ENCODE assay signal across 8 mouse cellular contexts in genomic region chr16:90196688-90197240, GRCm38 (mm10). TPM values are rescaled to one million over a fixed set of nuclear protein-coding genes. Genes with fewer than 3 reads are reported as not detected.
DNase-seq lines count a peak whose midpoint lies in the region; ATAC-seq and TF ChIP-seq lines count a peak whose summit lies in the region.

No protein-coding gene starts in this region.

- no peak overlapping the region for H3K9ac ChIP-seq in kidney, embryonic 15.5 days
- no peak overlapping the region for H3K9ac ChIP-seq in hindbrain, embryonic 14.5 days
- H3K9ac ChIP-seq in midbrain, embryonic 13.5 days (replicated peaks) = no peak overlapping the region

- no peak overlapping the region for H3K4me3 ChIP-seq in kidney, embryonic 15.5 days (replicated peaks)
- H3K4me3 ChIP-seq in bone marrow macrophage, adult 2 months (ENCODE audit: insufficient read depth, low read length) = no peak overlapping the region
- no peak overlapping the region for H3K4me3 ChIP-seq in hindbrain, embryonic 14.5 days (replicated peaks; ENCODE audit: low read length)
- H3K4me3 ChIP-seq in midbrain, embryonic 13.5 days (replicated peaks) = no peak overlapping the region

- DNase-seq in kidney, postnatal 4 days = no peak
- DNase-seq in hindbrain, embryonic 14.5 days (ENCODE audit: low spot score) = no peak
- DNase-seq in adrenal gland, adult 8-10 months = no peak
- DNase-seq in T-cell, adult 2 months (ENCODE audit: low spot score) = no peak

- H3K4me1 ChIP-seq in kidney, embryonic 15.5 days = peaks cover 14% of the 10 kb centered on the region
- peaks cover 28% of the 10 kb centered on the region for H3K4me1 ChIP-seq in bone marrow macrophage, adult 2 months (ENCODE audit: control insufficient read depth, insufficient read depth, low read length)
- H3K4me1 ChIP-seq in hindbrain, embryonic 14.5 days (replicated peaks; ENCODE audit: control insufficient read depth, insufficient read depth, low read length) = no peaks in the 10 kb centered on the region; the same call in 1 of the 2 replicates
- H3K4me1 ChIP-seq in midbrain, embryonic 13.5 days (replicated peaks) = no peaks in the 10 kb centered on the region; the same call in 1 of the 2 replicates

- ATAC-seq in kidney, embryonic 15.5 days (replicated peaks; ENCODE audit: low FRiP score) = no peak
- 0 out of 2 replicates have a peak, but pooled peaks have one; percentile 15 for ATAC-seq in hindbrain, embryonic 14.5 days (ENCODE audit: low FRiP score)
- no peak for ATAC-seq in midbrain, embryonic 13.5 days
- no peak for ATAC-seq in frontal cortex, adult (ENCODE audit: low TSS enrichment)

- H3K27me3 ChIP-seq in kidney, embryonic 15.5 days = 0 out of 2 replicates have a peak, but pooled peaks cover 5% of the 10 kb centered on the region
- no peaks in the 10 kb centered on the region for H3K27me3 ChIP-seq in hindbrain, embryonic 14.5 days (ENCODE audit: control insufficient read depth, insufficient read depth, low read length)
- no peaks in the 10 kb centered on the region; the same call in 1 of the 2 replicates for H3K27me3 ChIP-seq in midbrain, embryonic 13.5 days

- no peaks in the 10 kb centered on the region for H3K9me3 ChIP-seq in kidney, embryonic 15.5 days (replicated peaks)
- H3K9me3 ChIP-seq in hindbrain, embryonic 14.5 days (ENCODE audit: control insufficient read depth, low read length) = no peaks in the 10 kb centered on the region
- H3K9me3 ChIP-seq in midbrain, embryonic 13.5 days = no peaks in the 10 kb centered on the region

- TF ChIP-seq POLR2A in bone marrow macrophage, adult 2 months (IDR thresholded peaks at IDR 0.05; ENCODE audit: borderline replicate concordance, low read depth, low read length) = no peak

- H3K36me3 ChIP-seq in kidney, embryonic 15.5 days = no peaks in the 10 kb centered on the region
- H3K36me3 ChIP-seq in hindbrain, embryonic 14.5 days (replicated peaks; ENCODE audit: control insufficient read depth, insufficient read depth) = no peaks in the 10 kb centered on the region
- no peaks in the 10 kb centered on the region for H3K36me3 ChIP-seq in midbrain, embryonic 13.5 days

- peak overlapping the region; percentile 65; the same call in 1 of the 2 replicates for H3K4me2 ChIP-seq in kidney, embryonic 15.5 days
- H3K4me2 ChIP-seq in hindbrain, embryonic 14.5 days (replicated peaks) = peak overlapping the region; percentile 55
- peak overlapping the region; percentile 58; the same call in 1 of the 2 replicates for H3K4me2 ChIP-seq in midbrain, embryonic 13.5 days (replicated peaks)

- H3K27ac ChIP-seq in kidney, embryonic 15.5 days = 0 out of 2 replicates have a peak overlapping the region, but pooled peaks have one; percentile 52
- peak overlapping the region; percentile 13; the same call in 1 of the 2 replicates for H3K27ac ChIP-seq in bone marrow macrophage, adult 2 months (ENCODE audit: insufficient read depth, low read depth, low read length)
- H3K27ac ChIP-seq in hindbrain, embryonic 14.5 days = no peak overlapping the region
- H3K27ac ChIP-seq in midbrain, embryonic 13.5 days = no peak overlapping the region

- no peak for TF ChIP-seq CTCF in bone marrow macrophage, adult 2 months (IDR thresholded peaks at IDR 0.05; ENCODE audit: low read depth, low read length)

- WGBS in kidney, embryonic 15.5 days = 73% methylated on average over 7 of the region's 7 CpGs
- 91% methylated on average over 7 of the region's 7 CpGs for WGBS in hindbrain, embryonic 14.5 days
- WGBS in midbrain, embryonic 13.5 days = 91% methylated on average over 7 of the region's 7 CpGs

RNA-seq across cellular contexts. Expression of gene Sod1, which starts 23.8 kb away (rescaled TPM):
- polyA plus RNA-seq in kidney, embryonic 15.5 days (2015; fragmentation: Nextera tagmentation; extraction: Ambion mirVana) = 1,196 and 1,217 TPM in 2 replicates
- 892 and 932 TPM in 2 replicates for polyA plus RNA-seq in bone marrow macrophage, adult 2 months (2012; ENCODE audit: insufficient read depth, insufficient read length, missing spikeins)
- polyA plus RNA-seq in hindbrain, embryonic 14.5 days (2014; fragmentation: Nextera tagmentation; extraction: Ambion mirVana) = 980 and 1,077 TPM in 2 replicates
- 826 and 844 TPM in 2 replicates for polyA plus RNA-seq in midbrain, embryonic 13.5 days (2015; fragmentation: Nextera tagmentation; extraction: Ambion mirVana)
- total RNA-seq in adrenal gland, adult 8-10 months (2022) = 1,000 to 10,000 TPM; 1,130 to 1,752 (median 1,322) TPM

RNA-seq across cellular contexts. Expression of gene Tiam1, which starts 53.2 kb away (rescaled TPM):
- 18.6 and 19.0 TPM in 2 replicates for polyA plus RNA-seq in kidney, embryonic 15.5 days (2015; fragmentation: Nextera tagmentation; extraction: Ambion mirVana)
- 18.2 and 21.4 TPM in 2 replicates for polyA plus RNA-seq in bone marrow macrophage, adult 2 months (2012; ENCODE audit: insufficient read depth, insufficient read length, missing spikeins)
- 23.8 and 27.2 TPM in 2 replicates for polyA plus RNA-seq in hindbrain, embryonic 14.5 days (2014; fragmentation: Nextera tagmentation; extraction: Ambion mirVana)
- 26.5 and 30.4 TPM in 2 replicates for polyA plus RNA-seq in midbrain, embryonic 13.5 days (2015; fragmentation: Nextera tagmentation; extraction: Ambion mirVana)
- 100 to 1,000 TPM in 1 of 4 experiments, 10 to 100 TPM in 3; 69.6 to 107 (median 85.5) TPM for total RNA-seq in adrenal gland, adult 8-10 months (2022)

Comparison
In these comparisons a context has a peak if more than half of its experiments do, and no peak if none do; other contexts are left out.
1. H3K27ac ChIP-seq: peak in kidney, embryonic 15.5 days (single experiment) and bone marrow macrophage, adult 2 months (single experiment); none in hindbrain, embryonic 14.5 days (single experiment) and midbrain, embryonic 13.5 days (single experiment).
2. Peak in every context shown above with its lines, with median percentiles within 50 percentile points of each other: H3K4me2 ChIP-seq.